Mouse (Mus musculus) skeletal muscle tissue, adult 2 months (tissue): ENCODE measurements around the gene Slc4a5.

Experiments
- DNase-seq: peaks from one replicate; pipeline ENCODE4 v3.0.0-alpha.2; 2012; ENCODE audit warnings: low read depth, low spot score

Slc4a5 gene

DNA sequence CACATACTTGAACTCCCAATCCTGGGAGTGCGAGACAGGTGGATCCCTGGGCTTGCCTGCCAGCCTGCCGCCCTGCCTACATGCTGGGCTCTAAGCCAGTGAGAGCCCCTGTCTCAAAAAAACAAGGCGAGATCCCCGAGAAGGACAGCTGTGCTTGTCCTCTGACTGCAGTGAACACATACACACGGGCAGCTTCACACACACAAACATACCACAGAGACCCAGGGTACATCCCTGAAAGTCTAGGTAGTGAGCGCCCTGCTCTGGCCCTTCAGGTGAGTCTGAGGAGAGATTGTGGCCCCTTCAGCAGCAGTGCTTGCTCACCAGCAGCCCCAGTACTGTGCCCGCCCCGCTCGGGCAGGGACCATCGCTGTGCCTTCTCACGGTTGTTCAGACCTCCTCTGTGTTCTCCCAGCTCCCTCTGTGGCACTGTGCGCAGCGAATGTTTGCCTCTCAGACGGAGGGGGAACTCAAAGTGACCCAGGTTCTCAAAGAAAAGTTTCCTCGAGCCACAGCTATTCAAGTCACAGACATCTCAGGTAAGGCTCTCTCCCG is 131.3 kb downstream of the Slc4a5 start:
- DNase-seq: no peak

DNA sequence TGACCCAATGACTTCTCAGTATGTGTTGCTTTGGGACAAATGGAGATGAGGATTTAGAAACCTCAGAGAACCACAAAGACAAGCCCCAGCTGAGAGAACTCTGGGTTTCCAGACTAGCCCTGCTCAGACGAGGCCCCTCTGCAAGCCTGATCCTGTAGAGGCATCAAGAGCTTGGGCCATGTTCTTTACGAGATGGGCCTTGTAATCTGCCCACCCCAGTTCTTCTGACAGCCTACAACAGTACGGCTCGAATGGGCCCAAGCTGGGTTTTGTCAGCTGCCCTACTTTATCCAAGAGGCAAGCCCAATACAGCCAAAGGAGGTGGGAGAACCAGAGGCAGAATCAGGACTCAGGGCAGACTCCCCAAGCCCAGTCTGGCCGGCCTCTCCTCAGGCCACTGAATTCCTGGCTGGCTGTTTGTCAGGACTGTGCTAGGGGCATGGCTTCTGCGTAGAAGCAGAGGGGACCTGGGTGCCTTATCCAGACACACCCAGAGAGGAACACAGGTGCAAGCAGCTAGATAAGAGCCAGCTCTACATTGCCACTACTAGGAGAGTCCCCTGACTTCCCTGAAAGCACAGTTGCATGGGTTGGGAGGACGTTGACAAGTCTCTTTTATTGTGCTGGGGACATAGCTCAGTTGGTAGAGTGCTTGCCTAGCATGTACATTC is 132.0 kb downstream of the Slc4a5 start:
- DNase-seq: no peak

DNA sequence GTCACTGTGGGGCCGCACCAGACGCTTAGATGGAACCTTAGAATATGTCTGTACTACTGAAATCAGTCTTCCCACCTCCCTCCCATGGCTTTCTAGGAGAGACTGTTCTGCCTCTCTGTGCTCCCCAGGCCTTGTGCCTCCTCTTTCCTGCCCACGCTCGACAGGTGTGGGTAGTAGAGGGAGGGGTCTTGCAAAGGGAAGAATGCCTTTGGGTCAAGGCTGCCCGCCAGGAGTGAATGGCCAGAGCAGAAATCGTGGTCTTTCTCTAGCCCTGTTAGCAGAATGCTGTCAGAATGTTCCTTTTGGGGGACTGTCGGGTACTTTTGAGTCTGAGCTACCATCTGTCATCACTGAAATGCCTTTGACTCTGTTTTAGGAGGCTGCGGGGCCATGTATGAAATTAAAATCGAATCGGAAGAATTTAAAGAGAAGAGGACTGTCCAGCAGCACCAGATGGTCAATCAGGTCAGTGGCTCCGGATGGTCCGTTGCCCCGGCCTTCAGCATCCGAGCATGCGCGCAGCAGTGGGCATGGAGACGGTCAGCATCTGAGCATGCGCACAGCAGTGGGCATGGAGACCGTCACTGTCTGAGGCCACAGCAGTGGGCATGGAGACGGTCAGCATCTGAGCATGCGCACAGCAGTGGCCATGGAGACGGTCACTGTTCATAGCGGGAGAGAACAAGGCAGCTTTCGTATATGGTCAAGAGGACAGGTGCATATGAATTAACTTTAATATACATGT is 133.2 kb downstream of the Slc4a5 start:
- DNase-seq: no peak
